Mouse (Mus musculus) lung, postnatal 0 days (tissue): ENCODE measurements around the gene Kif21a.

ENCODE experiments used
- CTCF ChIP-seq: IDR thresholded peaks from 2 replicates; pipeline ENCODE4 v1.5.1; 2016; ENCODE audit warnings: antibody characterized with exemption, mild to moderate bottlenecking
- EP300 ChIP-seq: IDR thresholded peaks from 2 replicates; pipeline ENCODE4 v1.6.1; 2016; ENCODE audit warnings: antibody characterized with exemption, mild to moderate bottlenecking, control low read depth

- TF ChIP-seq EP300: no peak
- no peak for TF ChIP-seq CTCF
These were observed 14.1 kb upstream of the Kif21a start for GRCm38 (mm10) chr15:91063845-91064244.
